Mouse (Mus musculus): ENCODE measurements around the gene Pid1. TPM values are rescaled to one million over a fixed set of nuclear protein-coding genes. Genes with fewer than 3 reads are reported as not detected.

Pid1 gene
- total and polyA plus RNA-seq, 2 experiments = 48.1 to 88.7 TPM

- no peak overlapping the region for H3K9ac ChIP-seq (ENCODE audit: low read depth, low read length)
- no peaks in the 10 kb centered on the region for H3K27me3 ChIP-seq (ENCODE audit: control insufficient read depth, insufficient read depth, low read length)
- DNase-seq (ENCODE audit: extremely low read depth, low read depth, low spot score) = no peak
- H3K4me1 ChIP-seq (ENCODE audit: control insufficient read depth, insufficient read depth, low read length) = no peaks in the 10 kb centered on the region
- peaks cover 9% of the 10 kb centered on the region; the same call in 1 of the 2 replicates for H3K79me2 ChIP-seq (ENCODE audit: control insufficient read depth, insufficient read depth, low read length)
- H3K36me3 ChIP-seq (ENCODE audit: control insufficient read depth, insufficient read depth, low read length) = peaks cover 13% of the 10 kb centered on the region
- WGBS = 88% methylated on average over 1 of the region's 1 CpGs
- no peak overlapping the region for H3K27ac ChIP-seq (replicated peaks; ENCODE audit: insufficient read depth, low read depth, low read length)
- TF ChIP-seq CTCF (IDR thresholded peaks at IDR 0.05; ENCODE audit: low read depth, low read length) = no peak
- no peak for TF ChIP-seq POLR2A (IDR thresholded peaks at IDR 0.05; ENCODE audit: extremely low read depth, insufficient read depth, low read length)
- H3K4me3 ChIP-seq (ENCODE audit: insufficient read depth, low read depth, low read length) = no peak overlapping the region
Measured at GRCm38 (mm10) chr1:84077023-84077422, 287.0 kb downstream of the Pid1 start.

DNA sequence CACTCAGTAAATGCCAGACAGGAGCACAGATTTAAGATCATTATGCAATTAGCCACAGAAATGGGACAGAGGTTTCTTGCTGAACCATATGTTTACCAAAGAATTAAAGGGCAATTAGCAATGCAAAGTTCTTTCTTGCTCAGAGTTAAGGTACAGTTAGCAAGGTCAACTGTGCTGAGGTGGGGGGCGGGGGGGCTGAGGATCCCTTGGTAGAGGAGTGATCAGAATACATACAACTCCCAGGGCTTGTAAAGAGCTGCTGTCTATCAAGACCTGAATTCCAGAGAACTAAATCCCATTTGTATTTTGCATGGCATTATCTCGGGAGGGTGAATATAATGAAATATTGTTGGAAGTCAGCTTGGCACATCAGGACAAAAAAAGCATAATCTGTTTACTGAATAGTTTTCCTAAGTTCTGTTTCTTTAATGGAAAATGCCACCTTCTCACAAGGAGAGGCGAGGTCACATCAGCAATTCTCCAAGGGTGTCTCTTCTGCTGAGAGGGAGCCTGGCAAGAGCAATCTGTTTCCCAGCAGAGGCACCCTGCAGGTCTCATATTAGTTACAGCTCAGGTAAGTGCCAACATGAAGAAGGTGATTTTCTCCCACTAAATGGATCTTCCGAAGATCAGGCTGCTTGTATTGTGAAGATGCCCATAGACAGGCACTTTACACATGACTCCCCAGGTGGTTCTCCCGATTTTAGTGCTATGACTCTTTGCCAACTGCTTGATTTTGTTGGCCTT is 306.9 kb downstream of the Pid1 start:
- Histone ChIP-seq H3K27ac (replicated peaks; ENCODE audit: insufficient read depth, low read depth, low read length) (no peak overlapping the region), H3K79me2 (ENCODE audit: control insufficient read depth, insufficient read depth, low read length) (peaks cover 4% of the 10 kb centered on the region; the same call in 1 of the 2 replicates), H3K9ac (ENCODE audit: low read depth, low read length) (no peak overlapping the region), H3K36me3 (ENCODE audit: control insufficient read depth, insufficient read depth, low read length) (no peaks in the 10 kb centered on the region; the same call in 1 of the 2 replicates), H3K4me3 (ENCODE audit: insufficient read depth, low read depth, low read length) (no peak overlapping the region), H3K27me3 (ENCODE audit: control insufficient read depth, insufficient read depth, low read length) (no peaks in the 10 kb centered on the region), H3K4me1 (ENCODE audit: control insufficient read depth, insufficient read depth, low read length) (no peaks in the 10 kb centered on the region; the same call in 1 of the 2 replicates)
- WGBS = 67% methylated on average over 5 of the region's 5 CpGs
- peak; percentile 62 for DNase-seq (ENCODE audit: extremely low read depth, low read depth, low spot score)
- TF ChIP-seq CTCF (IDR thresholded peaks at IDR 0.05; ENCODE audit: low read depth, low read length) = no peak
- no peak for TF ChIP-seq POLR2A (IDR thresholded peaks at IDR 0.05; ENCODE audit: extremely low read depth, insufficient read depth, low read length)

DNA sequence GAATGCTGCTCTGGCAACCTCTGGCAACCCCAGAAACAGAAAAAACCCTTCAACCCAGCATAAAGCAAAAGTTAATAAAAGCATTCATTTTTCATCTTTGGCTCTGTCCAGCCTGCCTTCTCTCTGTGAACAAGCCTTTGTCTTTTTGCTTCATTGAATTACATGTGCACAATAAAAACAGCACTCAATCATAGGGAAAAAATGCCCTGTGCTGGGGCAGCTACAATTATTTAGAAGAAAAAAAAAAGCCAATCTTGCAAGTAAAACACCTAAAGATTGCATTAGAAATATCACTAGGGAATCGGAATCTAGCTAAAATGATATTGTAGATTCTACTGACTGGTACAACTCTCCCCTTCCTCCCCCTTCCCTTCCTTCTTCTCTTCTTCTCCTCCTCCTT is 307.7 kb downstream of the Pid1 start:
- no peak for DNase-seq (ENCODE audit: extremely low read depth, low read depth, low spot score)
- TF ChIP-seq CTCF (IDR thresholded peaks at IDR 0.05; ENCODE audit: low read depth, low read length) (no peak), POLR2A (IDR thresholded peaks at IDR 0.05; ENCODE audit: extremely low read depth, insufficient read depth, low read length) (no peak)
- H3K27me3 ChIP-seq (ENCODE audit: control insufficient read depth, insufficient read depth, low read length) = no peaks in the 10 kb centered on the region
- no peaks in the 10 kb centered on the region; the same call in 1 of the 2 replicates for H3K36me3 ChIP-seq (ENCODE audit: control insufficient read depth, insufficient read depth, low read length)
- H3K9ac ChIP-seq (ENCODE audit: low read depth, low read length) = no peak overlapping the region
- WGBS = 75% methylated on average over 1 of the region's 1 CpGs
- peaks cover 4% of the 10 kb centered on the region; the same call in 1 of the 2 replicates for H3K79me2 ChIP-seq (ENCODE audit: control insufficient read depth, insufficient read depth, low read length)
- no peak overlapping the region for H3K4me3 ChIP-seq (ENCODE audit: insufficient read depth, low read depth, low read length)
- H3K4me1 ChIP-seq (ENCODE audit: control insufficient read depth, insufficient read depth, low read length) = no peaks in the 10 kb centered on the region; the same call in 1 of the 2 replicates
- H3K27ac ChIP-seq (replicated peaks; ENCODE audit: insufficient read depth, low read depth, low read length) = no peak overlapping the region

DNA sequence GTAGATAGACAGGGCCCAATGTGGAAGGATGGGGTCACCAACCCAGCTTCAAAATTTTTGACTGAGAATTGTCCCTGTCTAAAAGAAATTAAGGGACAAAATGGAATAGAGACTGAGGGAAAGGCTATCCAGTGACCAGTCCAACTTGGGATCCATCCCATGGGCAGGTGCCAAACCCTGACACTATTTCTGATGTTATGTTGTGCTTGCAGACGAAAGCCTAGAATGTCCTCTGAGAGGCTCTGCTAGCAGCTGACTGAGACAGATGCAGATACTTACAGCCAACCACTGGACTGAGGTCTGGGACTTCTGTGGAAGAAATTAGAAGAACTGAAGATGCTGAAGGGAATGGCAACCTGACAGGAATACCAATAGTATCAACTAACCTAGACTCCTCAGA is 338.2 kb downstream of the Pid1 start:
- DNase-seq (ENCODE audit: extremely low read depth, low read depth, low spot score) = no peak
- H3K27ac ChIP-seq (replicated peaks; ENCODE audit: insufficient read depth, low read depth, low read length) = no peak overlapping the region
- no peaks in the 10 kb centered on the region for H3K27me3 ChIP-seq (ENCODE audit: control insufficient read depth, insufficient read depth, low read length)
- no peak overlapping the region for H3K9ac ChIP-seq (ENCODE audit: low read depth, low read length)
- WGBS = 41% methylated on average over 1 of the region's 1 CpGs
- TF ChIP-seq CTCF (IDR thresholded peaks at IDR 0.05; ENCODE audit: low read depth, low read length) (no peak), POLR2A (IDR thresholded peaks at IDR 0.05; ENCODE audit: extremely low read depth, insufficient read depth, low read length) (no peak)
- H3K4me3 ChIP-seq (ENCODE audit: insufficient read depth, low read depth, low read length) = no peak overlapping the region
- H3K4me1 ChIP-seq (ENCODE audit: control insufficient read depth, insufficient read depth, low read length) = no peaks in the 10 kb centered on the region
- no peaks in the 10 kb centered on the region for H3K36me3 ChIP-seq (ENCODE audit: control insufficient read depth, insufficient read depth, low read length)
- no peaks in the 10 kb centered on the region for H3K79me2 ChIP-seq (ENCODE audit: control insufficient read depth, insufficient read depth, low read length)

DNA sequence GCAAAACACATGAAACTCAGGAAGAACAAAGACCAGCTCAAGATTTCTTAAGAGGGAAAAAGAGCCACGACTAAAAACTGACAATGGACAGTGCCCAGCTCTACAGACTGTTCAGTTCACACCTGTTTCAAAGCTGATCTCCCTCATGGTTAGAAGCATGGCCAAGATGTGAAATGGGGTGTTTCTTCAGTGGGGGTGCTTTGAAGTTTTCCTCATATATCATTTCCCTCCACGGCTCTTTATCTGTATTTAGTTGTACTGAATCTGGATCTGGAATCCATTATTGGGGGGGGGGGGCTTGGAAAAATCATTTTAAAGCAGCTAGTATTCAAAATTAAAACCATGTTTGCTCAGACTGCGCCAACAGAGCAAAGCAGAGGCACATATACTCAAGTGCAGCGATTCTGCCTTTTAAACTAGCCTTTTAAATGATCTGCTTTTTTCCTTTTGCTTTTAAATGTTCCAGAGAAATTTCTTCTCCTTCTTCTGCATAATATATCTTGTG is 351.1 kb downstream of the Pid1 start:
- 81% methylated on average over 4 of the region's 4 CpGs for WGBS

DNA sequence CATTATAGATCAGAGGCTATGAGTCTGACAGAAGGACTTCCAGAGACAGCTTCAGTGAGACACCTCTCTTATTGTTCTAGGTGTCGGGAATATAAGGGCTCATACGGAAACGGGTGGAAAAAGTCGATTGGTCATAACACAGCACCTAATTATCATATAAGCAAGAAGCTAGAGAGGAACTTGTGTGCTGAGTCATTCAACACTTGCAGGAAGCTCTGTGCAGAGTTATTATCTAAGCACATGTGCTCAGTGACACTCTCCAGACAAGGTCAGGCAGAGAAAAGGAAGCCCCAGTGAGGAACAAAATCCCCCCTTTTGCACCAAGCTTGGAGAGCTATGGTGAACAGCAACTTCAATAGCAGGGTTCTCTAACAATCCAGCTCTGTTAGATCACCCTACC is 361.4 kb downstream of the Pid1 start:
- Histone ChIP-seq H3K36me3 (ENCODE audit: control insufficient read depth, insufficient read depth, low read length) (no peaks in the 10 kb centered on the region), H3K4me3 (ENCODE audit: insufficient read depth, low read depth, low read length) (no peak overlapping the region), H3K9ac (ENCODE audit: low read depth, low read length) (no peak overlapping the region), H3K79me2 (ENCODE audit: control insufficient read depth, insufficient read depth, low read length) (no peaks in the 10 kb centered on the region), H3K27ac (replicated peaks; ENCODE audit: insufficient read depth, low read depth, low read length) (no peak overlapping the region), H3K27me3 (ENCODE audit: control insufficient read depth, insufficient read depth, low read length) (no peaks in the 10 kb centered on the region), H3K4me1 (ENCODE audit: control insufficient read depth, insufficient read depth, low read length) (no peaks in the 10 kb centered on the region)
- 74% methylated on average over 4 of the region's 4 CpGs for WGBS
- TF ChIP-seq POLR2A (IDR thresholded peaks at IDR 0.05; ENCODE audit: extremely low read depth, insufficient read depth, low read length) = no peak
- DNase-seq (ENCODE audit: extremely low read depth, low read depth, low spot score) = no peak

More for the DNA sequence above, 351.1 kb downstream of the Pid1 start:
- no peaks in the 10 kb centered on the region for H3K79me2 ChIP-seq (ENCODE audit: control insufficient read depth, insufficient read depth, low read length)
- no peaks in the 10 kb centered on the region for H3K27me3 ChIP-seq (ENCODE audit: control insufficient read depth, insufficient read depth, low read length)
- no peak for TF ChIP-seq POLR2A (IDR thresholded peaks at IDR 0.05; ENCODE audit: extremely low read depth, insufficient read depth, low read length)
- no peak overlapping the region for H3K4me3 ChIP-seq (ENCODE audit: insufficient read depth, low read depth, low read length)
- no peak overlapping the region for H3K27ac ChIP-seq (replicated peaks; ENCODE audit: insufficient read depth, low read depth, low read length)
- H3K9ac ChIP-seq (ENCODE audit: low read depth, low read length) = no peak overlapping the region
- no peak for DNase-seq (ENCODE audit: extremely low read depth, low read depth, low spot score)
- H3K36me3 ChIP-seq (ENCODE audit: control insufficient read depth, insufficient read depth, low read length) = no peaks in the 10 kb centered on the region
- no peaks in the 10 kb centered on the region for H3K4me1 ChIP-seq (ENCODE audit: control insufficient read depth, insufficient read depth, low read length)
